Mouse (Mus musculus) ovary, adult 18-20 months (tissue): ENCODE measurements around the gene Dcaf11.

Experiments used
- DNase-seq: peaks from one replicate; pipeline ENCODE4 v3.0.0; 2022; ENCODE audit warnings: low spot score, mixed read lengths

The Dcaf11 gene

DNA sequence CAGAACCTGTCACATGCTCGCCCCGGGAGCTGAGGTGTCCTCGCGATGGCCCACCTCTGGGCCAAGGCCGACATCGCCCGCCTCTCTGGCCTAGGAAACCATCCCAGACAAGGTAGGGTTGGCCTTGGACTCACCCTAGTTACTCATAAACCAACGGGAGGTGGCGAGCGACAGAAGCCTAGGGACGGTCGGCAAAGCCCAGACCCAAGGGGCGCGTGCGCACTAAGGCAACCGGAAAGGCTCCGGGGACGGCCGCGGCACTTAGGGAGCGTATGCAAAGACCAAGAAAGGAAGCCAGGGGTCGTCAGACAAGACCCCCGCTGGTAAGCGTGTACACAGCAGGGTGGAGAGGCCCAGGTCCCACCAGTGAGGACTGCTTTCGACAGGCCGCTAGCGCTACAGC lies at the start of gene Dcaf11:
TSS of gene Dcaf11 (plus strand) at position 208 of the 403 bp plus-strand sequence.
- peak; percentile 84 for DNase-seq

DNA sequence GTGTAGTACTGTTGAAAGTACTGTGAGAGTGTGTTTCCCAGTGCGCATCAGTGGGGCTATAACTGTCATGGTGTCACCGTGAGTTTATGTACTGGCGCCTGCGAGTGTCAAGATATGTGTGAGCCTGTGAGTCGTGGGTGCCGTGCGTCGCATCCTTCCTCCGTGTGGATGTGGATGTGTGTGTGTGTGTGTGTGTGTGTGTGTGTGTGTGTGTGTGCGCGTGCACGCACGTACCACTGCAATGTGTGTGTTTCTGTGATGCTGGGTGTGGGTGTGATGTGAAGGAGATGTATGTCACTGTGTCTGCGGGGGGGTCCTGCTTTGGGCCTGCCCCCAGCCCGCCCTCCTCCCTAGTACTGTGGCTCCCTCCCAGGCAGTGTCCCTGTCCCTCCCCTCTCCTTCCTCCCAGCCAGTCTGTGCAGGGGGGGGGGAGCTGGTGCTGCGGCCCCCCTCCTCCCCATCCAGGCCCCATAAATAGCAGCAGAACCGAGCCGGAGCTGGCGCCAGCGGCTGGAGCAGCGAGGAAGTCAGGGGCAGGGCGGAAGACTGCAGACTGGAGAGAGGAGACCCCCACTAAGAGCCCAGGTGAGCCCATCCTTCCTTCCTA lies 49.6 kb upstream of the Dcaf11 start, which contains the start of gene Cpne6:
TSS of gene Cpne6 (plus strand) at position 321 of the 607 bp plus-strand sequence.
- no peak for DNase-seq

DNA sequence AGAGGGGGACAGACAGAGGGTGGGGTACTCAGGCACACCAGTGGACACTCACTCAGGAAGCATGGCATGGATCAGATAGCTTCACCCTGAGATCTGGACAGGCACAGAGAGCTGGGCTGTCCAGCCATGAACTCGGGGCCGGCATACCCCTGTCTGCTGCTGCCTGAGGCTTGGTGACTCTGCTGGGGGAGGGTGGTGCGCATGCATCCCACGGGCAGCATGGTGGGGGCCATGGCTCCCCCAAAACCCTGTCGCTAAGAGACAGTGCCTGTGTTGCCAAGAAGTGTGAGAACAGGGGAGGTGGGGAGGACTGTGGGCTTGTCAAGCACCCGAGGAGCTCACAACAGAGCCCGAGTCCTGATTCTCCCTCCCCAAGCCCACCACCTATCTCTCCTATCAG lies 48.8 kb upstream of the Dcaf11 start:
- DNase-seq = no peak

DNA sequence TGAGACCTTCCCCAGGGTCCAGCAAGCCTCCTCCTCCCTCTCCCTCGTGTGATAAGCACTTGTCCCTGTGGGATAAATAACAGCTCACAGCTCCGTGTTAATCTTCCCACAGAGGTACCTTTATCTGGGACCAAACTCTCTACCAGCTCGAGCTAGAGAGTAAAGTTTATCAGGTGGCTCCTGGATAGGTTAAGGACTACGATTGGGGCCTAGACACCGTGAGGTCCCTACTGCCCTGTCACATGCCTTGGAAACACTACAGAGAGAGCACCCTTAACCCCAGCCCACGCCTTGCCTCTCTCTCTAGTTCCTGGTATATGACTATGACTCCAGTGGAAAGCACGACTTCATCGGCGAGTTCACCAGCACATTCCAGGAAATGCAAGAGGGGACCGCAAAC lies 45.9 kb upstream of the Dcaf11 start:
- DNase-seq = no peak

DNA sequence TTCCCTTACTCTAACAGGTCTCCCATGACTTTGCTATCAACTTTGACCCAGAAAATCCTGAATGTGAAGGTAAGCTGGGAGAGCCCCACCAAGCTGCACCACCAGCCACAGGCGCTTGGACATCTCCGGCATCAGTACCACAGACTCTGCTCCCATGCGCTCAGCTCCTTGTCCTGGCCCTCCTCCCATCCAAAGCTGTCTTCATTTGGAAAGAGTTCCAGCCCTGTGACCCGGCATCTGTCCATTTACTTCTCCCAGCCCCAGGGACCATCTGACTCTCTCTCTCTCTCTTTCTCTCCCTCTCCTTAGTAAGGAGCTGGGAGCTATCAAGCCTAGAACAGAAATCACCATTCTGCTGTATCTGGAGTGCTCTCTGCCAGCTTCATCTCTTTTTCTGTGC lies 44.0 kb upstream of the Dcaf11 start:
- DNase-seq = no peak

DNA sequence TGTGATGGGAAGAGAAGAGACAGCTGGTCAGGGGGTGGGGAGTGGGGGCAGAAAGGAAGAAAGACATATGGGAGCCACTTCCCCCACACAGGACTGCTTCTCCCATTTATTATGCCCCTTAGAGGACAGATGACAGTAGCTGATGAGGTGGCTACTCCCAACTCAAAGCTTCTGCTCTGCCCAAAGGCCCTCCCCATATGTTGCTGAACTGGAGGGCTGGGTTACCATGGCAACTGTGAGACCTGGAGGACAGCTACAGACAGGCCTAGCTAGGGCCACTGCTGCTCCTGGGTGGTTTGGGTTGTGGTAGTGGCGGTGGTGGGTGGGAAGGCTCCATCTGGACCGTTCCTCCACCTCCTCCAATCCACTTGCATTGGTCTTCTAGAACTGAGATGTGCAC lies 40.9 kb upstream of the Dcaf11 start:
- DNase-seq = no peak

DNA sequence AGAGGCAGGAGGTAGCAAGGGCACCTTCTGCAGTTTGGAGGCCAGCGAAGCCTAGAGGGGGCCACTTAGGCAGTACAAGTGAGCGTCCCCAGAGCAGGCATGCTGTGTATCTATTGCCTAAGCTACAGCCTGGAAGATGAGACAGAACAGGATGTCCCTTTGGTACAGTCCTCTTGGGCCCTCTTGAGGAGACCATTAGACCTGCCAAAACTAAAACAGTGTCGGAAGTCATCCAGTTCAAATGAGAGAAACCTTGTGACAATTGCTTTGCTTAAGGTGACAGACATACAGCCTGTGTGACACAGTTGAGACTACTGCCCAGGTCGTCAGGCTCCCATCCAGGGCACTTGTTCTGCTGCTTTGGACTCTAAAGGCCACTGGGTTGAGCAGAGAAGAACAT lies 40.2 kb upstream of the Dcaf11 start:
- DNase-seq = no peak

DNA sequence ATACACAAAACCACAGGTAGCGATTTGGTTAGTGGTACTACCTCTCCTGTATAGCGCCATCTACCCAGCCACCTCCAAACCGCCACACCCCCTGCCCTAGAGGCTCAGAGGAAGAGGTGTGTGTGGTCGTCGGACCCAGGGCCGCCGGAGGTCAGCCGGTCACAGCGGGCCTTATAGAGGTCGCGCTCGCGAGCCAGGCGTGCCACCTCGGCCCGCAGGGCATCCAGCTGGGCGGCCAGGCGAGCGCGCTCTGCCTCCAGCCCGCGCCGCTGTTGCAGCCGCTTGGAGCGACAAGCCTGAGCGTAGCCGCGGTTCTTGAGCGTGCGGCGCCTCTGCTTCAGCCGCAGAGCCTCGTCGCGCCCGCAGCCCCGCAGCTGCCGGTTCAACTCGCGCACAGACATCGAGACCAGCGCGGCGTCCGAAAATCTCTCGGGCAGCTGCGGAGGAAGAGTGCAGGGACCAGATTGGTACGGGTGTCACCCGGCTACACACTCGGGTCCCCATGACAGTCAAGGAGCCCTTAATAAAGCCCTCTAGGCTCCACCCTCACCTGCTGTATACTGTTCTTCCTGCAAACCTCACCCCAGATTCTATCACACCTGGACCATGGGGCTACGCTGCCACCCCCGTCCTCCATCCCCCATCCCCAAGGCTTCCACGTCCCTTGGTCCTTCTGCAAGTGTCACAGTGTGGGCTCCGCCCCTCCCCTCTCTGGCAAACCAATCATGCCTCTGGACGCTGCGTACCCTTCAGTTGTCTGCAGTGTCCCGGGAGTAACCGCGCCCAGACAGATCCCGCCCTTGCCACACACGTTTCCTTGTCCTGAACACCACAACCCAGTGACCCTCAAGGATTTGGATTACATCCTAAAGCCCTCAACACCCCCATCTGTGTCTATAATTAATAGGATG lies 39.1 kb upstream of the Dcaf11 start:
- no peak for DNase-seq

DNA sequence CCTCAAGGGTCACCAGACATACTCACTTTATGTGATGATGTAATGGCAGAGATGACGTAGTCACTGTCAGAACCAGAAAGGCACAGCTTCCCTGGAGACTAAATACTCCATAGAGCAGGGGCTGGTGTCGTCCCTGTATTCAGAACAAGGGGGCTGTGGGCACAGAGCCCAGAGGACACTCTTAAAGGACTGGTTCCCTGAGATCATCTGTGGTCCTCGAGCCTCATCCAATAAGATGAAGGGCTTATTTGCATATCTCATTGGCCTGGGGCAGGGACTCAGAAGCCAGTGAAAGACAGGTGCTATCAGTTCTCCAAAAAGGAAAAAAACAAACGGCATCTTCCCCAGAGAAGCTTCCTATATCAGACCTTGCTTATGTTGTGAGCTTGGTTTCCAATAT lies 35.7 kb upstream of the Dcaf11 start:
- DNase-seq = no peak

DNA sequence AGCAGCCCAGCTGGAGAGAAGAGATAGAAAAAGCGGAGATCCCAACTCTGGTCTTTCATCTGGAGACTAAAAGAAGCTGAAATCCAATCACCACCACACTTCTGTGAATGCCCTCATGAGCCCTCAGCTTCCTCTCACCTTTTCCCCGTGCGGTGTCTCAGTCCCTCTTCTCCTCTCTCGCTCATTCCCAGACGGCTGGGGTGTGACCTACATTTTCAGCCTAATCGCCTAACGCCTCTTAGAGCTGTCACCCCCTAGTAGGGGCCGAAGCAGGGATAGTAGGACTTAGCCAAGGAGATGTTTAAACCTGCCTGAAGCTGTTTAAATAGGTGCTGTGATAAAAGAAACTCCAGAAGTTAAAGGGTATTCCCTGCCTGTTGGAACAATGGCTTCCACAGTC lies 35.0 kb upstream of the Dcaf11 start, which contains the start of gene Nrl:
TSS of gene Nrl (minus strand) at position 197 of the 400 bp plus-strand sequence.
- DNase-seq = no peak

DNA sequence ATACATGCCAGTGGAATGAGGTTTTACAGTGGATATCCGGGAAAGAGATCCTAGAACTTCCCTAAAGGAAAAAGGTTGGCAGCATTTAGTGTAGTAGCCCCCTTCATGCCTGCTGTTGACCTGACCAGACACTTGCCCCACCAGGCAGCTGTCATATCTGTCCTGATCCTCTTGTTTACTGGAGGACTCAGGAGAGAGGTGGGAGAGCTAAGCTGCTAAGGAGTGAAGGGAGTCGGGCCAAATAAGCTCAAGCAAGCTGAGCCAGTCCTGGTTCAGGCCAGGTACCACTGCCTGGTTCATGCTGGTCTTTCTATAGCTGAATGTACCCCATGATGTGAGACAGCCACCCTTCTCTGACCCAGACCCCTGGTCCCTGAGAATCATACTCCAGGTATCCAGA lies 33.1 kb upstream of the Dcaf11 start:
- DNase-seq = no peak

DNA sequence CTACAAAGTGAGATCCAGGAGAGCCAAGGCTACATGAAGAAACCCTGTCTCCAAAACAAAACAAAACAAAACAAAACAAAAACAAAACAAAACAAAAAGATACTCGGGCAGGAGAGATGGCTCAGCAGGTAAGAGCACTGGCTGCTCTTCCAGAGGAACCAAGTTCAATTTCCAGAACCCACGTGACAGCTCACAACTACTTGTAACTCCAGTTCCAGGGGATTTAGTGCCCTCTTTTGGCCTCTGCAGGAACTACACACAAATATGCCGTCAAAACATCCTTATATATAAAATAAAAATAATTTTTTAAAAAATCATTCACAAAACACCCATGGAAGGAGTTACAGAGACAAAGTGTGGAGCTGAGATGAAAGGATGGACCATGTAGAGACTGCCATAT lies 31.9 kb upstream of the Dcaf11 start:
- no peak for DNase-seq

DNA sequence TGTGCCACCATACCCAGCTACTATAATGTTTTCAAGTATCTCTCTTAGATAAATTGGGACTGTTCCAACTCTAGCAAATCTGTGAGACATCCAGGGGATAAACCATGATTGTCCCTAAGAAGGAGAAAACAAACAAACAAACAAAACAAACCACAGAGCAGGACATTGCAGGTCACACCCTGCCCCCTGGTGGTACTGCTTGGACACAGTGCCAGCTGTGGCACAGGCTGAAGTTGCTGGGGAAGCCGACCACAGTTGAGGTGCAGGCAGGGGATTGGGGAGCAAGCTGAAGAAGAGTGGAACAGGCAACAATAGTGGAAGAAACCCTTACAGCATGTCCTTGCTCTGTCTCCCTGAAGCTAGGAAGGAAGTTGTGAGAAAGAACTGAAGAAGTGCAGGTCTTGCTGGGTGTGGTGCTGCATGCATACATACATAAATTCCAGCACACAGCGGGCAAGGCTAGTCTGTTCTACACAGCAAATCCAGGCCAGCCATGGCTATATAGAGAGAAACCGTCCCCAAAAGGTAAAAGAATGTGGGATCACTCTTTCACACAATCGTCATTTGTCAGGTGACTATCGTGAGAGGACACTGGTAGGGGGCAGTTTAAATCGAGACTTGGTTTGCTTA lies 23.6 kb upstream of the Dcaf11 start:
- DNase-seq = no peak

DNA sequence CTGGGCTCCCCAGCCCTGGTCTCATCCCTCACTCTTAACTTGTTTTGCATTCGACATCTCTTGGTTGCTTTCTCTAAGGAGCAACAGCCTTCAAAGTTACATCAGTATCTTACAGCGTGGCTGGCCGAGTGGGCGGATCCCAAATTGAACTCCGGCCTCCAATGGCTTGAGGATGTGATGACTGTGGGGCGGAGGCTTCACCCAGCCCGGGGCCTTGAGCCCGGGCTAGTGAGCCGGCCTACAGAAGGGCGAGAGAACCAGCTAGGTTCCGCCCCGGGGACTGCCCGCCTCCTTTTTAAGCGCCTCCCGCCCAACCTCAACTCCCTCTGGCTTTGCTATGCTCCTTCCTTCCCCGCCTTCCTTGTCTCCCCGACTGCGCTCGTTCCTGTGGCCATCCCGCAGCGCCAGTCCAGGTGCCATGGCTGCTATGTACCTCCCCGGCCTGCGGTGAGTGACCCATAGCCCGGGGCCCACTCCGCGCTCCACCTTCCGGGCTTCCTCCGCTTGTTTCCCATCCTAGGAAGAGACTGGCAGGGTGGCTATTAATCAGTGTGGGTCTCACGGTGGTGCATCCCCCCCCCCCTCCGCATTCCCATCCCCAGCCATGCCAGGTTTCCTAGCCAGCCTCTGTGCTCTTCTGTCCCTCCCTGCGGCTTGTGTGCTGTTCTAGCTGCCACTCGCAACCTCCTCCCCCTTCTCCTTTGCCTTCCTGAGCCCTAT lies 19.6 kb upstream of the Dcaf11 start, which contains the start of gene Pck2:
TSS of gene Pck2 (plus strand) at position 200 of the 720 bp plus-strand sequence.
- peak; percentile 93 for DNase-seq

DNA sequence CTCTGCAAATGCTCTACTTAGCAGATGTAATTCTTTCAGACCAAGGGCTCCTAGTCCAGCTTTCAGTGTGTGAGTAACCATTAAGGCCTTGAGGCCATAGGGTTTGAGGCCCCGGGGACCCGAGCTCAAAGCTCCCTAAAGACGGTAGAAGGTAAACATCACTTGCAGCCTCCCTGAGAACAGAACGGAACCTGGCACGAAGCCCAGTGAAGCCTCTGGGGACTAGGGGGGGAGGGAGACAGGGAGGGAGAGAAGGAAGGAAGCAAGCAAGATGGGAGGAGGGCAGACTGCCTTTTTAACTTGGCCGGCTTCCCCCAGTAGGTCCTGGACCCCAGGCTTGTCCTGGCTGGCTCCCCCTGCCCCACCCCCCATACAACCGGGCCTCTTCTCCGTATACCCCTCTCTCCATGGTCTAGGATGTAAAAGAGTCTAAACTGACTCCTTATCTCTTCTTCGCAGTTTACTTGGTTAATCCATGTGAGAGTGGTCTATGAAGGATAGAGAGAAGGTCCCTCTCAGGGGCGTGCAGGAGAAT lies 19.0 kb upstream of the Dcaf11 start:
- DNase-seq = peak; percentile 77

DNA sequence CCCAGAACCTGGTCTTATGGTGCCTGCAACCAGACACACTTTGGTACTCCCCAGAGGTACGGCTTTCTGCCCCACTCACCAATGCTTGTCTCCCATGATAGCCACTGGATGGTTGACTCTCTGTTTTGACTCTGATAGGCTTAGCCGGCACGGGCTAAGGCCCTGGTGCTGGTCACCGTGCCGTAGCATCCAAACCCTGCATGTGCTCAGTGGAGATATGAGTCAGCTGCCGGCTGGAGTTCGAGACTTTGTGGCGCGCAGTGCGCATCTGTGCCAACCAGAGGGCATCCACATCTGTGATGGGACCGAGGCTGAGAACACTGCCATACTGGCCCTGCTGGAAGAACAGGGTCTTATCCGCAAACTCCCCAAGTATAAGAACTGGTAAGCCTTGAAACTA lies 17.5 kb upstream of the Dcaf11 start:
- no peak for DNase-seq

DNA sequence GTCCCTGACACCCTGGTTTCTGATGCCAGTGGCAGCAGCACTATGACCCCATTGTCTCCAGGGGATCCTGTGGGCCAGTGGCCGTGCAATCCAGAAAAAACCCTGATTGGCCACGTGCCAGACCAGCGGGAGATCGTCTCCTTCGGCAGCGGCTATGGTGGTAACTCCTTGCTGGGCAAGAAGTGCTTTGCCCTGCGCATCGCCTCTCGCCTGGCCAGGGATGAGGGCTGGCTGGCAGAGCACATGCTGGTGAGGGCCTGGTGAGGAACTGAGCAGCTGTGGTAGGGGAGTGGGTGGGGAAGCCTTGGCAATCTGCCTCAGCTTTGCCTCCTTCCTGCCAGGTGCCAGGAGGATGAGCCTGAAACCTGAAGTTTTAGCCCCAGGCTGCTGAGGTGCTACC lies 15.5 kb upstream of the Dcaf11 start:
- no peak for DNase-seq

DNA sequence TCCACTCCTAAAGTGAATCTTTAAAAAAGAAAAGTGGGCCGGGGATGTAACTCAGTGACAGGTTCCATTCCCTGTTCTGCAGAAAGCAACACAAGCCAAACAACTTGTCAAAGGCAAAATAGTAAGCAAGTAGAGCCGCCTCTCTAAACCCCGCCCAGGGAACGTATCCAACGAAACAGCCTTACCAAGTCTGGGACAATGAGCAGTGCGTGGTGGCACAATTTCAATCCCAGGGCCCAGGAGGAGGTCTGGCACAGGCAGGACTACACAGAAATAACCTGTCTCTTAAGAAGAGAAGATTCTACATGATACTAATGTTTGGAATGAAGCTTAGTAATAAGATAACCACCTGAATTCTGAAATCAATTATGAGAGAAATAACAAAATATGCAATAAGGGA lies 9.6 kb upstream of the Dcaf11 start:
- no peak for DNase-seq

DNA sequence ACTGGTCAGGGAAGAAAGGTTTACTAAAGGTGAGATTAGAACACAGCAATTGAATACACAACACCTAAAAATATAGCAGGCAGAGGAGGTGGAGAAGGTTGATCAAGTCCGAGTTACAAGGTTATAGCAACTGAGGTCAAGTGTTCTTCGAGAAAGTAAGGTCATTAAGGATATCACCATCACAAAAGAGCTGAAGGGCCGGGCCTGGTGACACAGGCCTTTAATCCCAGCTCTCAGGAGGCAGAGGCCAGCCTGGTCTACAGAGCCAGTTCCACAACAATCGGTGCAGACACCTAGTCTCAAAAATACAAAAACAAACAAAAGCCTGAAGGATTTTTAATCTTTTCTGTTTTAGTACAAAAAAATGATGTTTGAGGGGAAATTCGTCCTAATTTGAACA lies 8.5 kb upstream of the Dcaf11 start:
- no peak for DNase-seq

DNA sequence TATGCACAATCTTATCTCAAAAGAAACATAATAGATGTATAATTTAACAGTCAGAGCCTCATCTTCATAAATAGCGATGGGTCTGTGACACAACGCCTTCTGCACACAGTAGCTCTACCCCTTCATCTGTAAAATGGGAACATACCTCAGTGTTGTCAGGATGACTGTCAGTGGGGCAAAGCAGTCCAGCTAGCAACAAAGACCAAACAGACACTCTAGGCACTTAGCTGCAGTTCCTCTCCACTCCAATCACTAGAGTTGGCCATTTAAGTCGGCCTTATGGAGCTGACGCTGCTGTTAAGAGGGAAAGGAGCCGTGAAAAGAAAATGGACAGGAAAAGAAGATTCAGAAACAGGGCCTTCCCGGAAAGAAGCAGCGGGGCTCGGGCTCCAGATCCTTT lies 8.0 kb upstream of the Dcaf11 start:
- no peak for DNase-seq

DNA sequence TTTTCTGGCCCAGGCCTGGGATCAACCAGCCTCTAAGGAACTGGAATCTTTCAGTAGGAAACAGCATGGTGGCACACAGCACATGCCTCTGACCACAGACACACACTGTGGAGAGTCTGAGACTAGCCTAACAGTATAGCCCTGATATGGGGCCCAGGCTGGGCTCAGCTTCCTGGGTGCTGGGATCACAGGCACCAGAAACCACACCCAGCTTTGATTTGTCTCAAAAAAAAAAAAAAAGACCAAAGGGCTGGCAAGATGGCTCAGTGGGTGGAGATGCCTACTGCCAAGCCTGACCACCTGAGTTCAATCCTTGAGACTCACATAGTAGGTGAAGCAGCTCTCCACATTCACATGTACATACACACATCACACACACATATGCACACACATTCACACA lies 5.2 kb upstream of the Dcaf11 start:
- no peak for DNase-seq

DNA sequence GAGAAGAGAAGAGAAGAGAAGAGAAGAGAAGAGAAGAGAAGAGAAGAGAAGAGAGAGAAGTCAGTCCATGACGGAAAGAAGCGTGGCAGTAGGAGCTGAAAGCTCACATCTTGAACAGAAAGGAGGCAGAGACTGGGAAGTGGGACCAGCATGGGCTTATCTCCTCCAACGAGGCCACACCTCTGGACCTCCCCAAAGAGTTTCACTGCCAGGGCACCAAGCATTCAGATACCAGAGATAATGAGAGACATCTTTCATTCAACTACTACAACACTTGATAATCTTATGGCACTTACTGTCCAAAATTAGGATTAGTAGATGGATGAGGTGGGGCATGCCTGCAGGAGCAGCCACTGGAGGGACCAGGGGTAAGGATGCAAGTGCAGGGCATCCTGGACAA lies 4.0 kb upstream of the Dcaf11 start:
- DNase-seq = no peak
